Mouse (Mus musculus) cerebellum, postnatal 10 days (tissue): ENCODE data around the gene Dhx34.
A peak's percentile ranks its signal among the peaks of the same experiment; 100 is the strongest.

ENCODE experiments used
- DNase-seq, 2 experiments: peaks; one replicate each; pipeline ENCODE4 v3.0.0; 2021; ENCODE audit warnings: mixed read lengths in 2 of 2

Gene Dhx34

GRCm38 (mm10) chr7:16160702-16161101, 61.1 kb downstream of the Dhx34 start:
- DNase-seq = peak; percentile 44 to 52

GRCm38 (mm10) chr7:16158735-16159134, 63.1 kb downstream of the Dhx34 start:
- peak; percentile 56 to 62 for DNase-seq

- DNase-seq = no peak
These were observed 65.6 kb downstream of the Dhx34 start for GRCm38 (mm10) chr7:16156105-16156714.

- DNase-seq = peak; percentile 80 to 85
These were observed 66.5 kb downstream of the Dhx34 start for GRCm38 (mm10) chr7:16155132-16155872.

- peak; percentile 86 to 89 for DNase-seq
These were observed 68.3 kb downstream of the Dhx34 start for GRCm38 (mm10) chr7:16153522-16153921.

GRCm38 (mm10) chr7:16150191-16151145, 71.4 kb downstream of the Dhx34 start:
- DNase-seq = no peak

GRCm38 (mm10) chr7:16149241-16149640, 72.6 kb downstream of the Dhx34 start:
- peak; percentile 88 to 93 for DNase-seq

- DNase-seq = peak in 1 of 2 experiments; percentile 54
These were observed 74.2 kb downstream of the Dhx34 start for GRCm38 (mm10) chr7:16147643-16148042.
